Mouse (Mus musculus) CD4-positive, CD25-positive, alpha-beta regulatory T cell (primary cell): ENCODE data around the gene Gm11007. TPM values are rescaled to one million over a fixed set of nuclear protein-coding genes. Genes with fewer than 3 reads are reported as not detected.

ENCODE experiments used
- polyA plus RNA-seq: library from polyadenylated mRNA; unstranded; fragments of 100-300 nt; shearing (Covaris generic); gene quantifications from one replicate; pipeline ENCODE4 v1.2.1, GENCODE M21; 2017

The Gm11007 gene
- 6.3 TPM for polyA plus RNA-seq

GRCm38 (mm10) chr2:175643678-175644077, at the start of gene Gm11007:
Gene Gm11007 (plus strand): TSS chr2:175643978.

Other genes starting within 250 kb of the Gm11007 start
- gene Gm4724, start 208.2 kb upstream of the Gm11007 start, polyA plus RNA-seq: 13.8 TPM
- 6.5 TPM for gene Zfp965, start 174.0 kb upstream of the Gm11007 start, polyA plus RNA-seq
- gene Zfp969, start 59.7 kb downstream of the Gm11007 start, polyA plus RNA-seq: not detected
- gene Gm2007, start 97.6 kb downstream of the Gm11007 start, polyA plus RNA-seq: 6.3 TPM
- gene Gm14288, start 157.1 kb downstream of the Gm11007 start, polyA plus RNA-seq: not detected
- gene Gm6710, start 225.2 kb downstream of the Gm11007 start, polyA plus RNA-seq: 5.1 TPM